In the genomic region with DNA sequence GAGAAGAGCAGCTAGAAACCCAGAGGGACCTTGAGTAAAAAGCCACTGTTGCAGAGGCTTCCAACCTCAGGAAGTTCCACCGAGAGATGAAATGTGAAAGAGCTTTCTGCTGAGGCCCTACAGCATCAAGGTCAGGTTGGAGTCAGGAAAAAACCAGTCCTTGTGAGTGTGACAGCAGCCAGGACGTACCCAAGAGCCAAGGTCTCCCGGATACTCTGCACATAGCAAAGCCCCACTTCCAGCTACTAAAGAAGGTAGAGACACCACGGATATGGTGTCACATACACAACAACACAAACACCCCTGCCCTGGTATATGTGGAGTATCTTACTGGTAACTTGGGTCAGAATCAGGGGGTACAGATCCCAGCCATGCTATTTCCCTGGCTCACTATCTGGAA, we compare ENCODE assay signal across 24 mouse cellular contexts. TPM values are rescaled to one million over a fixed set of nuclear protein-coding genes. Genes with fewer than 3 reads are reported as not detected.
"Had no signal": no experiment of that assay in that cellular context is flagged by ENCODE, and none has a peak within 500 bp of the region (broad histone marks: within the 10 kb centered on the region; RNA-seq: fewer than 3 reads in every experiment).

No protein-coding gene starts in this region.

- DNase-seq: gastrocnemius, postnatal 25 days; heart, adult 2 months; heart, postnatal 14 days; heart, postnatal 36 days; kidney, adult 11 months; kidney, adult 2 months; kidney, adult 9 months; kidney, postnatal 14 days; layer of hippocampus, adult 9-11 months; layer of hippocampus, postnatal 36 days; left cerebral cortex, postnatal 4 days; lung, adult 18-20 months had no signal

RNA-seq across cellular contexts. Expression of gene Svs1, which starts 12.1 kb away (rescaled TPM):
- total RNA-seq: gastrocnemius, adult 18-20 months; gastrocnemius, adult 8-10 months; gastrocnemius, postnatal 25 days; gastrocnemius, postnatal 4 days; granulocyte monocyte progenitor cell, adult 5-6 weeks; heart, adult 2 months; heart, postnatal 14 days; heart, postnatal 36 days; layer of hippocampus, adult 18-20 months; layer of hippocampus, adult 8-10 months; layer of hippocampus, postnatal 14 days; layer of hippocampus, postnatal 36 days; left cerebral cortex, adult 18-20 months; left cerebral cortex, adult 8-10 months; left cerebral cortex, postnatal 10 days; left cerebral cortex, postnatal 25 days; left cerebral cortex, postnatal 4 days; liver, adult 2 months had no signal

RNA-seq across cellular contexts. Expression of gene Doxl2, which starts 24.0 kb away (rescaled TPM):
- total RNA-seq: gastrocnemius, adult 18-20 months; gastrocnemius, adult 8-10 months; gastrocnemius, postnatal 25 days; gastrocnemius, postnatal 4 days; granulocyte monocyte progenitor cell, adult 5-6 weeks; heart, adult 2 months; heart, postnatal 14 days; heart, postnatal 36 days; layer of hippocampus, adult 18-20 months; layer of hippocampus, adult 8-10 months; layer of hippocampus, postnatal 14 days; layer of hippocampus, postnatal 36 days; left cerebral cortex, adult 18-20 months; left cerebral cortex, adult 8-10 months; left cerebral cortex, postnatal 10 days; left cerebral cortex, postnatal 25 days; left cerebral cortex, postnatal 4 days; liver, adult 2 months had no signal
